Mouse (Mus musculus) cerebellum, adult 2 months (tissue): ENCODE results near the gene Trp53tg5. TPM values are rescaled to one million over a fixed set of nuclear protein-coding genes. Genes with fewer than 3 reads are reported as not detected.

Experiments used
- DNase-seq, 2 experiments: peaks; one replicate each; pipeline ENCODE4 v3.0.0; 2021
- H3K27ac ChIP-seq: fragments of 200-500 bp; 2 replicates; pipeline ENCODE4 v1.5.1; 2012; ENCODE audit warnings: low read length, control low read depth, inconsistent platforms; ENCODE audit not compliant: insufficient read depth
- H3K27me3 ChIP-seq: fragments of 200-500 bp; 2 replicates; pipeline ENCODE4 v1.6.1; 2012; ENCODE audit warnings: inconsistent platforms, mild to moderate bottlenecking, low read length, moderate library complexity; ENCODE audit not compliant: control insufficient read depth, insufficient read depth
- H3K4me1 ChIP-seq: fragments of 200-500 bp; 2 replicates; pipeline ENCODE4 v1.6.1; 2011; ENCODE audit warnings: low read length; ENCODE audit not compliant: control insufficient read depth, insufficient read depth
- H3K4me3 ChIP-seq: fragments of 200-500 bp; replicated peaks from 2 replicates; pipeline ENCODE3; 2011; ENCODE audit warnings: mild to moderate bottlenecking, low read depth, low read length, control low read depth; ENCODE audit not compliant: insufficient read depth
- CTCF ChIP-seq: fragments of 200-500 bp; IDR thresholded peaks from 2 replicates; pipeline ENCODE4 v1.5.1; 2011; ENCODE audit warnings: low read depth, mild to moderate bottlenecking, control low read depth, low read length, moderate library complexity, borderline replicate concordance; ENCODE audit not compliant: insufficient read depth
- POLR2A ChIP-seq: fragments of 200-500 bp; IDR thresholded peaks from 2 replicates; pipeline ENCODE4 v1.6.1; 2011; ENCODE audit warnings: low read length, control low read depth, borderline replicate concordance; ENCODE audit not compliant: insufficient read depth
- WGBS: fragments of 180-500 bp; shearing (Covaris S2); methylation state at CpG from one replicate; pipeline ENCODE4 v1.1.7; 2018; 5-methylcytosine and 5-hydroxymethylcytosine counted together
- polyA plus RNA-seq: library from polyadenylated mRNA; depleted of rRNA; stranded (reverse); fragments of >200 nt; gene quantifications from 2 replicates; pipeline ENCODE4 v1.2.3, GENCODE M21; 2012; rRNA removed

Trp53tg5 gene
- not detected in 2 replicates for polyA plus RNA-seq

DNA sequence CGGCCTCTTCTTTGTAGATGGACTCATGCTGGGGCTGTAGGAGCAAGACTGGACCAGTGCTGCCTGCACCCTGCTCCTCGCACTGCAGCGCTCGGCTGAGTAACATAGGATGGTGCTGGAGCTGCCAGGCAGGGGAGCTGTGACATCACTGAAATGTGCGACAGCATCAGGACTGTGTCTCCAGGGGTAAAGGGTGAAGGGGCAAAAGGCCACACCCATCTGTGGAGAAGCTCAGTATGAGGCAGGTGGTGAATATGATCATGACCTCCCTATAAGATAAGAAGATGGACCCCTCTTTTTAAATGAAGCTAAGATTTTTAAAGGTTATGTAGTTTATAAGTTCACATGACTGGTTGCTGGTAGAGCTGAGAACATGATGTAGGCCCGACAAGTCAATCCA is at the start of gene Trp53tg5:
Trp53tg5 (minus strand) TSS at position 101 of the 400 bp plus-strand sequence.
- 84% methylated on average over 6 of the region's 6 CpGs for WGBS
- Histone ChIP-seq H3K27me3 (no peaks in the 10 kb centered on the region), H3K4me3 (no peak within 1 kb of the TSS), H3K4me1 (no peaks in the 10 kb centered on the region), H3K27ac (no peak within 1 kb of the TSS)
- no peak for DNase-seq
- no peak for TF ChIP-seq POLR2A
- no peak for TF ChIP-seq CTCF

DNA sequence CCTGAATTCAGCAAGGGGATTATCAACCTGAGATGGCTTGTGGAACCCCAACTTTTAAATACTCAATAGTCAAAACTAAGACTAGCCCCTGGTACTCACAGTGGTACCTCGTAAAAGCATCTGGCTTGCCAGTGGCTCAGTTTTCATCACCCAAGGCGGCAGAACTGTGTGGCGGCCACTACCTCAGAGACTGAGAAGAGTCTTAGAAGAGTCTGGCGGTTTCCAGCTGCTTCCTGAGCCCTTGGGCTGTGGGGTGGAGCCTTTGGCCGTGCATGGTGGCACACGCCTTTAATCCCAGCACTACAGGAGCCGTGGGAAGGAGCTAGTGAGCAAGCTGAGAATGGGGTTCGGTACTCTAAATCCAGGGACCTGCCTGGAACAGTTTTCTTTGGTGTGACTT is 48.8 kb upstream of the Trp53tg5 start:
- no peaks in the 10 kb centered on the region for H3K4me1 ChIP-seq

DNA sequence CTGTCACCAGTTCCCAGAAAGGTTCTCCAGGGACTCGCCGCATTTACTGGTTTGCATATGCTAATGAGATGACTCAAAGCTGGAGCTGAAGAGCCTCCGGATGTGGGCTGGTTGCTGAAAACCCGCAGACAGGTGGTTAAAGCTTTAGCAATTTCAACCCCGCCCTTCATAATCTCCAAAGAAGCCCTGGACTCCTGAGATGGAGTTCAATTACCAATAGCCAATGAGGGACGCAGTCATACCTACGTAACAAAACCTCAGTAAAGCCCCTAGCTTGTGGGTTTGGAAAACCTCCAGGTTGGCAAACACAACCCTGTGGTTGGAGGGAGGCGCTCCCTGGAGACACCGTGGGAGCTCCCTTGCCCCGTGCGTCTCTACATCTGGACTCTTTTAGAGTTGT is 48.3 kb upstream of the Trp53tg5 start:
- Histone ChIP-seq H3K4me3 (no peak overlapping the region), H3K4me1 (no peaks in the 10 kb centered on the region), H3K27me3 (no peaks in the 10 kb centered on the region; the same call in 1 of the 2 replicates), H3K27ac (no peak overlapping the region)
- TF ChIP-seq CTCF: no peak
- no peak for TF ChIP-seq POLR2A
- no peak for DNase-seq
- 10% methylated on average over 11 of the region's 11 CpGs for WGBS

More for the DNA sequence above, 48.8 kb upstream of the Trp53tg5 start:
- no peak overlapping the region for H3K4me3 ChIP-seq
- H3K27ac ChIP-seq: no peak overlapping the region
- 28% methylated on average over 8 of the region's 8 CpGs for WGBS
- no peak for TF ChIP-seq POLR2A
- TF ChIP-seq CTCF: no peak
- DNase-seq: no peak
- H3K27me3 ChIP-seq: no peaks in the 10 kb centered on the region; the same call in 1 of the 2 replicates

DNA sequence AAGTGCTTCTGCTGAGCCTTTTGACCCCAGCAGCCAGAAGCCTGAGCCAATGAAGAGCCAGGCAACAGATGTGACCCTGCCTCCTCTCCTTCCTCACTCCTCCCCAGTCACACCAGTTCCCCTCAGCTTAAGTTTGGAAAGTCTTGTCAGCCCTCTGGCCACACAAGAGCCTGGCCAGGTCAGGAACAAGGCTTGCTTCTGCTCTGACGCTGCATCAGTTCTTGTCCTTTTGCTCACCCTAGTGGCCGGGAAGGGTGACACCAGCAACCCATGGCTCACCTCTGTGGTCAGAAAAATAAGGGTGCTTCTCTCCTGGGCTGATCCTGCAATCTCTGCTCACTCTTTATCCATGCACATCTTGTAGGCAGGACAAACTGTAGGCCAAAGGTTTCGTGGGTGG is 47.3 kb upstream of the Trp53tg5 start:
- H3K4me3 ChIP-seq: no peak overlapping the region
- TF ChIP-seq CTCF: peak; percentile 80
- TF ChIP-seq POLR2A: no peak
- DNase-seq: peak in 1 of 2 experiments; percentile 33
- 13% methylated on average over 3 of the region's 3 CpGs for WGBS
- H3K27me3 ChIP-seq: no peaks in the 10 kb centered on the region; the same call in 1 of the 2 replicates
- H3K27ac ChIP-seq: no peak overlapping the region
- H3K4me1 ChIP-seq: no peaks in the 10 kb centered on the region

DNA sequence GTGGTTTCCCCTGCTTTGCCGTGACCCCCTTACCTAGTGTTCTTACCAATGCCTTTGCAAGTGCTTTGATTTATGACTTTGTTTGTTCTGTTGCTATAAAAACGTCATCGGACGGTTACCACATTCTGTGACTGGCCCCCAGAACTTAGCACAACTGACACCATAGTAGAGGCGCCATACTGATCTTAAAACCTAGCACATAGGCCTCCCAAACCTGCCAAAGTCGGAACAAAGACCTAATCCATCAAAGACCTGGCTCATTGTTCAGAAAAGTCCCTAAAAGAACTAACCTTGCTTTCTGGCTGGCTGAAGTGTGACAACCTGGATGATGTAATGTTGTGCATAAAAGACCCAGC is 45.6 kb upstream of the Trp53tg5 start:
- no peak overlapping the region for H3K4me3 ChIP-seq
- DNase-seq: no peak
- H3K27me3 ChIP-seq: no peaks in the 10 kb centered on the region; the same call in 1 of the 2 replicates
- no peak overlapping the region for H3K27ac ChIP-seq
- TF ChIP-seq POLR2A (no peak), CTCF (no peak)
- WGBS: 82% methylated on average over 6 of the region's 6 CpGs
- H3K4me1 ChIP-seq: no peaks in the 10 kb centered on the region

DNA sequence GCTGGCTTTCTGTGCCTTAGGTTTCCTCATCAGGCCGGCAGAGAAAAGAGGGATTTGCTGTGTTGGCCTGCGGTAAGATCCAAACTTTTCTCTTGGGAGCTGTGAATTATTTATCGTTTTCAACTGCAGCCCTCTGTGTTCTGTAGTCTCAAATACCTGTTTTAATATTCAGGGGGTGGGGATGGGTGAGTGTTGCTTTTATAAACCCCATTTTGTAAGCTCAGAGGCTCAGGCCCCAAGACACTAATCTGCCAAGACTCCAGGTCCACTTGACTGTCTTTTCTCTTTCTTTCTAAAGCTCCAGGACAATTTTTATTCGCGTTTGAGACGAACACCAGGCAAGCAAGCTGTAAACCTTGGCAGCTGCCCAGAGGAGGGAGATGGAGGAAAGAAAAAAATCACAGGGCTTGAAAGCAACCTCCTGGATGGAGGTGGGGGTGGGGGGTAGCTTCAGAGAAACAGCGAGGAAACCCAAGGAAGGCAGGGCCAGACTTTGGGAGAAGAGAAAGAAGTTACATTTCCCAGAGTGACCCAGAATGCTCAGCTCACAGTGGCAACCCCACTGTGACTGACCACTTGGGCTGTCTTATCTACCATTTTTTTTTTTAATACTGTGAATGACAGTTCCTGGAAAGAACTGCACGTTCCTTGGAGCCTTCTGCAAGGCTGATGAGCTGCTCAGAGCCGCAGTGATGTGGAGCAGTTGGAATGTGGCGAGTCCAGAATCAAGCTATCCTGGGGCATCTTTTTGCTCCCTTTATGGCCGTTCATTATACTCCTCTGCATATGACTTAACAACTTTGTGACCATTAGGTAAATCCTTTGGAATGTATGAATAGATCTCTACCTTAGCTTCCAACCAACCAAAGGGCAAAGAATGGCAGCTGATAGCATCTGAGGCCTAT is 45.0 kb upstream of the Trp53tg5 start:
- H3K4me3 ChIP-seq: no peak overlapping the region
- H3K4me1 ChIP-seq: no peaks in the 10 kb centered on the region
- H3K27me3 ChIP-seq: no peaks in the 10 kb centered on the region; the same call in 1 of the 2 replicates
- WGBS: 42% methylated on average over 11 of the region's 11 CpGs
- TF ChIP-seq POLR2A: no peak
- TF ChIP-seq CTCF: no peak
- no peak for DNase-seq
- no peak overlapping the region for H3K27ac ChIP-seq

DNA sequence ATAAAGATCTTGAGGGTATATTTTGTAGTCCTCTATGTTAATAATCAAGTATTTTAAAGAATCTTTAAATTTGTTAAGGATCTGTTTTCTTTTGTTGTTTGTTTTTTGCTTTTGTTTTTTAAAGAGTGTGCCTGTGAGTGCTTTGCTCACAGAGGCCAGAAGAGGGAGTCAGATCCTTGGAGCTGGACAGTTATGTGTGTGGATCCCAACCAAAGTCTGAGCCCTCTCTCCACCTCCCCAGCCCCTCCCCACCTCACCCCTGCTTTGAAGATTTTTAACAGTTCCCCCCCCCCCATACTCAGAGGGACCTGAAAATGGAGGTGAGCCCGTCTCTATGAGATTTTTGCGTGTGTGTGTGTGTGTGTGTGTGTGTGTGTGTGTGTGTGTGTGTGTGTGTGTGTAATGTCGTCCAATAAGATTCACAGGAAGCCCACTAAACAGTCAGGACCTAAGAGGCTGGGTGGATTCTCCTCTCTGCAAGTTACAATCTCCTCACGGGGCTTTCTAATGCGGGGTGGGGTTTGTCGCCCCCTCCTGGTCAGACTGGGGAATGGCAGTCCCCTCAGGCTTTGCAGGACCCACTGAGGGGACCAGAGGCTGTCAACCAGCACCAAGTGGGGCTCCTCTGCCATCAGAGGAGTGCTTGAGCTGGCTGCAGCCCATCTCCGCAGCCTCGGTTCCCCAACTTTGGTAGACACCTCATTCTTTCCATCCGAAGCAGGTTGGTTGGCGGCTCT is 44.1 kb upstream of the Trp53tg5 start:
- Histone ChIP-seq H3K27me3 (no peaks in the 10 kb centered on the region), H3K4me1 (no peaks in the 10 kb centered on the region), H3K4me3 (no peak overlapping the region), H3K27ac (no peak overlapping the region)
- 36% methylated on average over 10 of the region's 10 CpGs for WGBS
- peak; percentile 40 to 62 for DNase-seq
- TF ChIP-seq POLR2A: no peak
- TF ChIP-seq CTCF: peak; percentile 79; the same call in 1 of the 2 replicates

DNA sequence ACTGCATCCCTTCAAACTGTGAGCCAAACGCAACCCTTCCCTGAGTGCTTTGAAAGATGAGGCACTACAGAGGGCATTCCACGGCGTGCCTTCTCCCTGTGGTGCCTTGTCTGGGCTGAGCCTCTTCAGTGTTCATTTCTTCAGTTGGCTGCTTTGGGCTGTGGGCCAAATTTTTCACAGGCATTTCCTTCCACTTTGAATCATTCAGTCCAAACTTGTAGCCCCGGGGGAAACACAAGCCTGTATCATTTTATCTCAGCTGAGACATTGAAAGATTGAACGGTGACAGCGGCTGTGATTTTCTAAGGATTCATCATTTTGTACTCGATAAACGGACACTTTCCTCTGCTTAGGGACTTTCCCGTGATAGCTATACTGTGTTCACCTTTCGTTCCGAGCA is 43.1 kb upstream of the Trp53tg5 start:
- H3K4me1 ChIP-seq: no peaks in the 10 kb centered on the region
- 63% methylated on average over 11 of the region's 11 CpGs for WGBS

More for the DNA sequence above, 43.1 kb upstream of the Trp53tg5 start:
- no peak overlapping the region for H3K4me3 ChIP-seq
- no peak for DNase-seq
- peak overlapping the region; percentile 72; the same call in 1 of the 2 replicates for H3K27ac ChIP-seq
- H3K27me3 ChIP-seq: no peaks in the 10 kb centered on the region
- TF ChIP-seq CTCF: no peak
- TF ChIP-seq POLR2A: no peak
